Mouse (Mus musculus) urinary bladder, postnatal 10 days (tissue): ENCODE results near the gene Arxes2.
"Not testable (repeated sequence)": the region's sequence is repeated elsewhere in the genome, so short reads cannot be mapped to it uniquely, and the experiment has no call there.

Experiments
- DNase-seq: peaks from one replicate; pipeline ENCODE4 v3.0.0; 2022; ENCODE audit warnings: low spot score

Arxes2 gene

GRCm38 (mm10) chrX:136032799-136033763 is 39.5 kb downstream of the Arxes2 start, which contains the start of gene Arxes1:
Gene Arxes1, plus strand, starts transcription at chrX:136033367.
- DNase-seq: not testable (repeated sequence)

- no peak for DNase-seq
Measured at GRCm38 (mm10) chrX:136043726-136044125, 50.1 kb downstream of the Arxes2 start.
